Mouse (Mus musculus) midbrain, embryonic 16.5 days (tissue): ENCODE data around the gene Hoxd10. TPM values are rescaled to one million over a fixed set of nuclear protein-coding genes. Genes with fewer than 3 reads are reported as not detected.
A peak's percentile ranks its signal among the peaks of the same experiment; 100 is the strongest.

Experiments
- microRNA counts: library from miRNA; unstranded; fragments of <30 nt; microRNA quantifications from one replicate; lab custom pipeline; 2016
- microRNA-seq: library from miRNA; unstranded; fragments of <30 nt; microRNA quantifications from one replicate; pipeline ENCODE4, GENCODE M21; 2017
- polyA plus RNA-seq: library from polyadenylated mRNA; unstranded; fragments of >200 nt; fragmentation: Nextera tagmentation; extraction: Ambion mirVana; gene quantifications from 2 replicates; pipeline ENCODE4 v1.2.1, GENCODE M21; 2015

The Hoxd10 gene
- polyA plus RNA-seq, 1 experiment from 2014 or later = not detected

MicroRNAs within 50 kb of the gene (microRNA counts, 519-probe panel; counts per million panel counts)
- microRNA mmu-miR-10b (lab: Ali Mortazavi, UCI) = 870 counts per million, percentile 21 among the panel's probes with 10 or more counts

Small RNA genes lying within 50 kb of the gene (microRNA-seq; reads per million reads assigned to microRNA genes)
- gene Gm44463 = not detected
- 451 reads per million, percentile 71 among the genes with 10 or more reads in this experiment for gene Mir10b

Other genes starting within 250 kb of the Hoxd10 start
- gene Lnpk, start 112.5 kb upstream of the Hoxd10 start, polyA plus RNA-seq = 52.0 and 55.2 TPM in 2 replicates
- 0.21 and 0.42 TPM in 2 replicates for gene Evx2, start 32.4 kb upstream of the Hoxd10 start, polyA plus RNA-seq
- not detected in 2 replicates for gene Hoxd13, start 23.6 kb upstream of the Hoxd10 start, polyA plus RNA-seq
- not detected in 2 replicates for gene Hoxd12, start 16.9 kb upstream of the Hoxd10 start, polyA plus RNA-seq
- gene Hoxd11, start 12.4 kb upstream of the Hoxd10 start, polyA plus RNA-seq = not detected in 2 replicates
- gene Hoxd9, start 5.8 kb downstream of the Hoxd10 start, polyA plus RNA-seq = not detected in 2 replicates
- gene Hoxd8, start 12.7 kb downstream of the Hoxd10 start, polyA plus RNA-seq = not detected in 2 replicates
- 0.17 TPM in 1 of 2 replicates, not detected in the other for gene Hoxd3, start 20.0 kb downstream of the Hoxd10 start, polyA plus RNA-seq
- gene Hoxd4, start 20.0 kb downstream of the Hoxd10 start, polyA plus RNA-seq = not detected in 2 replicates
- gene Gm28230, start 34.8 kb downstream of the Hoxd10 start, polyA plus RNA-seq = not detected in 2 replicates
- gene Hoxd1, start 71.1 kb downstream of the Hoxd10 start, polyA plus RNA-seq = 0.11 TPM in 1 of 2 replicates, not detected in the other
- 155 and 158 TPM in 2 replicates for gene Mtx2, start 133.9 kb downstream of the Hoxd10 start, polyA plus RNA-seq